Mouse (Mus musculus) testis, adult 10 weeks (tissue): ENCODE data around the gene Ankrd45. TPM values are rescaled to one million over a fixed set of nuclear protein-coding genes. Genes with fewer than 3 reads are reported as not detected.

ENCODE experiments used
- polyA plus RNA-seq: library from polyadenylated mRNA; stranded (reverse); fragments of 350-450 nt; fragmentation: Illumina TruSeq; extraction: RNeasy Lipid Tissue Mini Kit (QIAGEN cat#74804); gene quantifications from one replicate; pipeline ENCODE4 v1.2.3, GENCODE M21; 2014; ENCODE audit warnings: low read depth, low replicate concordance

The Ankrd45 gene
- polyA plus RNA-seq, result 64.1 TPM

GRCm38 (mm10) chr1:161142531-161143159 lies at the start of gene Ankrd45:
Ankrd45 (plus strand) TSS chr1:161142691.

GRCm38 (mm10) chr1:161130726-161131664 lies 11.5 kb upstream of the Ankrd45 start, which contains the start of gene Klhl20:
Klhl20 (minus strand) TSS chr1:161131511.

DNA sequence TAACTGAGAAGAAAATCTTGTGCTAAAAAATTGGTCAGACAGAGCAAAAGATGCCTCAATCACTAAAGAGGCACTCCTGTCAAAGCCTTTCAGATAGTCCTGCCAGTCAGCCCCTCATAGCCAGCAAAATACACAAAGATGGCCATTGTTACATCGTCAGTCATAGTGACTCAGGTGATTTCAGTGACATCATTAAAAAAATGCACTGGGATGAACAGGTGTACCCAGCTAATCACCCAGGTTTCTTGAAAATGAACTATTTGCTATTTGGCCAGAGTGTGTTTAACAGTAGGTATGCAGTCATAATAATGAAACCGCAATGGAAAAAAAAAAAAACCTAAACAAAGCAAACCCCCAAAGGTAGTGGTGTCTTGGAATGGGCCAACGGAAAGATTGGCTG lies 16.7 kb downstream of the Ankrd45 start, which contains the start of gene Tex50:
TSS of gene Tex50 (minus strand) at position 101 of the 400 bp plus-strand sequence.

Other genes with a start within 250 kb of the Ankrd45 start
- 30.6 TPM for gene Rc3h1, start 236.3 kb upstream of the Ankrd45 start, polyA plus RNA-seq
- gene Serpinc1, start 164.1 kb upstream of the Ankrd45 start, polyA plus RNA-seq, result 0.48 TPM
- gene Zbtb37, start 107.8 kb upstream of the Ankrd45 start, polyA plus RNA-seq, result 10.5 TPM
- 7.2 TPM for gene Dars2, start 72.0 kb upstream of the Ankrd45 start, polyA plus RNA-seq
- 41.3 TPM for gene Cenpl, start 72.0 kb upstream of the Ankrd45 start, polyA plus RNA-seq
- 15.0 TPM for gene Klhl20, start 11.2 kb upstream of the Ankrd45 start, polyA plus RNA-seq
- gene Tex50, start 16.6 kb downstream of the Ankrd45 start, polyA plus RNA-seq, result 285 TPM
- 119 TPM for gene Prdx6, start 108.5 kb downstream of the Ankrd45 start, polyA plus RNA-seq